Mouse (Mus musculus) mesoderm, embryonic 11.5 days (tissue): ENCODE data around the gene Prim2.

Experiments used
- DNase-seq: peaks from one replicate; pipeline ENCODE4 v3.0.0-alpha.2; 2012; ENCODE audit warnings: low read depth, low spot score

The Prim2 gene

GRCm38 (mm10) chr1:33604087-33604699 is 65.4 kb downstream of the Prim2 start:
- DNase-seq = no peak

GRCm38 (mm10) chr1:33599698-33600097 is 69.9 kb downstream of the Prim2 start:
- DNase-seq = no peak

- DNase-seq = no peak
These were observed 70.5 kb downstream of the Prim2 start for GRCm38 (mm10) chr1:33599019-33599667.

- no peak for DNase-seq
These were observed 72.6 kb downstream of the Prim2 start for GRCm38 (mm10) chr1:33597043-33597442.

- DNase-seq = no peak
These were observed 73.7 kb downstream of the Prim2 start for GRCm38 (mm10) chr1:33595936-33596335.

- no peak for DNase-seq
These were observed 74.6 kb downstream of the Prim2 start for GRCm38 (mm10) chr1:33594966-33595365.

- no peak for DNase-seq
These were observed 75.7 kb downstream of the Prim2 start for GRCm38 (mm10) chr1:33593718-33594388.

- DNase-seq = no peak
These were observed 77.5 kb downstream of the Prim2 start for GRCm38 (mm10) chr1:33591997-33592608.

- no peak for DNase-seq
These were observed 78.8 kb downstream of the Prim2 start for GRCm38 (mm10) chr1:33590556-33591411.

GRCm38 (mm10) chr1:33589531-33589930 is 80.1 kb downstream of the Prim2 start:
- DNase-seq = no peak

GRCm38 (mm10) chr1:33588557-33588956 is 81.0 kb downstream of the Prim2 start:
- no peak for DNase-seq

GRCm38 (mm10) chr1:33584590-33584978 is 85.0 kb downstream of the Prim2 start:
- no peak for DNase-seq

- DNase-seq = no peak
These were observed 85.6 kb downstream of the Prim2 start for GRCm38 (mm10) chr1:33583817-33584589.

- no peak for DNase-seq
These were observed 91.0 kb downstream of the Prim2 start for GRCm38 (mm10) chr1:33578593-33578992.

- DNase-seq = no peak
These were observed 95.1 kb downstream of the Prim2 start for GRCm38 (mm10) chr1:33574459-33574858.

GRCm38 (mm10) chr1:33565764-33566401 is 103.7 kb downstream of the Prim2 start:
- DNase-seq = no peak

GRCm38 (mm10) chr1:33564032-33564431 is 105.6 kb downstream of the Prim2 start:
- peak; percentile 23 for DNase-seq

- no peak for DNase-seq
These were observed 106.0 kb downstream of the Prim2 start for GRCm38 (mm10) chr1:33563611-33564010.

- no peak for DNase-seq
These were observed 113.0 kb downstream of the Prim2 start for GRCm38 (mm10) chr1:33556638-33557037.

- DNase-seq = no peak
These were observed 114.0 kb downstream of the Prim2 start for GRCm38 (mm10) chr1:33555626-33556025.
